Mouse (Mus musculus) heart, postnatal 10 days (tissue): Measurements from ENCODE around the gene Klhdc1. TPM values are rescaled to one million over a fixed set of nuclear protein-coding genes. Genes with fewer than 3 reads are reported as not detected.

ENCODE experiments used
- total RNA-seq, 2 experiments: library from RNA; stranded (reverse); gene quantifications; 2 replicates each; pipeline ENCODE4 v1.2.3; 2021

The Klhdc1 gene
- total RNA-seq, 2 experiments from 2014 or later: 13.1 to 17.8 TPM

Other genes starting within 250 kb of the Klhdc1 start
- 1,000 to 10,000 TPM; 1,683 to 1,690 TPM for gene Rps29, start 82.0 kb upstream of the Klhdc1 start, total RNA-seq
- 1 to 10 TPM; 1.4 to 2.0 TPM for gene Lrr1, start 72.4 kb upstream of the Klhdc1 start, total RNA-seq
- gene Rpl36al, start 57.1 kb upstream of the Klhdc1 start, total RNA-seq: 100 to 1,000 TPM; 259 to 277 TPM
- gene Mgat2, start 57.0 kb upstream of the Klhdc1 start, total RNA-seq: 10 to 100 TPM; 27.8 to 32.4 TPM
- gene Gm49383, start 44.1 kb upstream of the Klhdc1 start, total RNA-seq: 1 to 10 TPM; 4.9 to 6.6 TPM
- 1 to 10 TPM in 1 of 2 experiments, under 1 TPM in 1; 0.57 to 1.2 TPM for gene Dnaaf2, start 42.7 kb upstream of the Klhdc1 start, total RNA-seq
- gene Gm49384, start 36.9 kb upstream of the Klhdc1 start, total RNA-seq: 1 to 10 TPM; 5.9 to 6.2 TPM
- 1 to 10 TPM; 3.0 to 5.2 TPM for gene Pole2, start 13.0 kb upstream of the Klhdc1 start, total RNA-seq
- gene Klhdc2, start 55.5 kb downstream of the Klhdc1 start, total RNA-seq: 100 to 1,000 TPM in 1 of 2 experiments, 10 to 100 TPM in 1; 98.4 to 101 TPM
- 10 to 100 TPM; 29.1 to 32.4 TPM for gene Nemf, start 116.0 kb downstream of the Klhdc1 start, total RNA-seq
- gene Arf6, start 131.0 kb downstream of the Klhdc1 start, total RNA-seq: 10 to 100 TPM; 77.1 to 81.6 TPM
- gene Gm9887, start 131.3 kb downstream of the Klhdc1 start, total RNA-seq: 1 to 10 TPM in 1 of 2 experiments, under 1 TPM in 1; 0.89 to 1.2 TPM